Mouse (Mus musculus) regulatory T cell (primary cell): Measurements from ENCODE around the gene Gckr.
"Not testable (repeated sequence)": the region's sequence is repeated elsewhere in the genome, so short reads cannot be mapped to it uniquely, and the experiment has no call there.

Experiments used
- in situ Hi-C: fragments of 300-600 bp; cut with MboI, MseI; formaldehyde crosslinking; loops from one replicate; pipeline ENCODE4 v1.15.1; 2025; ENCODE audit warnings: high pct_unique_total_duplicates

Gckr gene

DNA sequence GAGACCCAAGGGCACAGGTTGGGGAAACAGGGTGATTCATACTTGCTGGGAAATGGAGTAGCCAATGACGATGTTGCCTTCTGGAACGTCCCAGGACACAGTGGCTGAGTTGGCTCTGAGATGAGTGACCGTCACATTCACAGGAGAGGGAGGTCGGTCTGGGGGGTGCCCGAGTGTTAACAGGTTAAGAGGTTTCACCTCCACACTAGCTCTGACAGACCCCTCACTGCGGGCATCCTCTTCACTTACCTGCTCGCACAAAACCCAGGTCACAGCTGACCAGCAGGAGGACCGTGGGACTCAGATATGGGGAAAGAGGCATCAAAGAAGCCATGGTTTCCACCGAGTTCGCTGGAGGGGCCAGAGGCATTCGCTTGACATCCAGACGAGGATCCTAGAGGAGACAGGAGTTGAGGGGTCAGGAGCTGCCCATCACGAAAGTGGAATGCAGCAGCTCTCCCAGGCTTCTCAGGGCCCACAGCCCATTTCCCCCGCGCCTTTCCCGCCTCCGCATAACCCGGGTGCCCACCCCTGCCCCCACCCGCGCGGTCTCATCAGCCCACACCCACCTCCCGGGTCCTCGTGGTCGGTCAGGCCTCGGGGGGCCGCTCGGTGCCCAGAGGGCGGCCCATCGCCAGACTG lies 2.2 kb upstream of the Gckr start:
- in situ Hi-C loops: loop anchor here (5.0 kb wide), 1 partner anchor 93 kb away; the partner anchor contains the start of gene Zfp513

- in situ Hi-C loops: no loop called here
These were observed 1.6 kb upstream of the Gckr start, which contains the start of gene Fndc4 for GRCm38 (mm10) chr5:31295606-31296141. TSS of gene Fndc4 (minus strand) at chr5:31296080.

GRCm38 (mm10) chr5:31297981-31298380 lies 738 bp downstream of the Gckr start:
- in situ Hi-C loops: no loop called here

GRCm38 (mm10) chr5:31298486-31298885 lies 1.2 kb downstream of the Gckr start:
- in situ Hi-C loops: no loop called here

DNA sequence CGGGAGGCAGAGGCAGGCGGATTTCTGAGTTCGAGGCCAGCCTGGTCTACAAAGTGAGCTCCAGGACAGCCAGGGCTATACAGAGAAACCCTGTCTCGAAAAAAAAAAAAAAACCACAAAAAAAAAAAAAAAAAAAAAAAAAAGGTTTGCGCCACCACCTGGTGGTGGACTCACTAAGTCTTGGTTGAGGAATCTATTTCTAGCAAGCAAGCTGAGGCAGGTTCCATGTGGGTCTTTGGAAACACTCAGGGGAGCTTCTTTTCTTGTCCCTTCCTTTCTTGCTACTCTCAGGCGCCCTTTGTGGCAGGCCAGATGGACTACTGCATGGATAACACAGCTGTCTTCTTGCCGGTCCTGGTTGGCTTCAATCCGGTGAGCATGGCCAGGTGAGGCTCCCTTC lies 4.6 kb downstream of the Gckr start:
- in situ Hi-C loops: no loop called here

GRCm38 (mm10) chr5:31303093-31303492 lies 5.8 kb downstream of the Gckr start:
- in situ Hi-C loops: no loop called here

DNA sequence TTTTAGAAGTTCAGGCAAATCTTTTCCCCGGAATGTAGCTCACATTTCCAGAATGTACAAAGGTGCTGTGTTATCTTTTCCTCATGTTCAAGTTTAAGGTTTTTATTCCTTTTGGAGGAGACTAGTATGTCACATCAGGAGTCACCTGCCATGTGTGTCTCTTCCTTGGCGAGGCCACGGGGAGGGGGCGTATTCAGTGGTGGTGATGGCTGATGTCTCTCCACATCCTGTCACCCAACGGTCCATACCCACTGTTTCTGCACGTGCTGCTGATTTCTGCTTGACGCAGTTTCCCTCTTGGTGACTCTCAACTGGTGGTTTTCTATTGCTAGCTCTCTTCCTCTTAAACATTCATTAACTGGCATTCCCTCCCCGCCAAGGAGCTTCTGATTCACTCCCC lies 15.6 kb downstream of the Gckr start:
- in situ Hi-C loops: no loop called here

GRCm38 (mm10) chr5:31322776-31323175 lies 25.5 kb downstream of the Gckr start:
- in situ Hi-C loops: no loop called here

DNA sequence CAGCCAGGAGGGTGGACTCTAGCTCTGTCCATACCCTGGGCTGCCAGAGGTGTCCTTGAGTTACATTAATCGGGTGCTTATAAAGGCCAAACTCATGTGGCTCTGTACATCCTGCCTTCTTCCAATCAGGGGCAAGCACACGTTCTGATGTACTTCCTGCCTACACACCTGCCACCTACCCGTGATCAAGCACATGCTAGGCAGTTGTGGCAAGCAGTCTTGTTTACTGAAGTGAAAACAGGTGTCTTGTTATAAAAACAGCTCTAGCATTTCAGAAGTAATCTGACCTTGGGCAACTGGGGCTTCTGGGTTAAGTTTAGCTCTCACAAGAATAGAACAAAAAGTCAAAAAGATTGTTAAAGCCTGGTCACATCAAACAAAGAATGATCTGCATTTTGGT lies 26.8 kb downstream of the Gckr start:
- in situ Hi-C loops: no loop called here

DNA sequence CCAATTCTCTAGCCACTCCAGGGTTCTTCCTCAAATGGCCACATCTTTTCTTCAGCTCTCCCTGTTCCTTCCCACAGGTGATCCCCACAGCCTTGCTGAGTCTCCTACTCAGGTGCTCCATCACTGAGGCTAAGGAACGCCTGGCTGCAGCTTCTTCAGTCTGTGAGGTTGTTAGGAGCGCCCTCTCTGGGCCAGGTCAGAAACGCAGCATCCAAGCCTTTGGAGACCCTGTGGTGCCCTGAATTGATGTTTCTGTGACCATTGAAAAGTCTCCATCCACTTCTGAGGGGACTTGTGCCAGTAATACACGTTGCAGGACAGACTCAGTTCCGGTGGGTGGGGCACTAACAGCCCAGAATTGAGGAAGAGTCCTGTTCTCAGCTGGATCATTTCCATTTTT lies 29.6 kb downstream of the Gckr start:
- in situ Hi-C loops: no loop called here

DNA sequence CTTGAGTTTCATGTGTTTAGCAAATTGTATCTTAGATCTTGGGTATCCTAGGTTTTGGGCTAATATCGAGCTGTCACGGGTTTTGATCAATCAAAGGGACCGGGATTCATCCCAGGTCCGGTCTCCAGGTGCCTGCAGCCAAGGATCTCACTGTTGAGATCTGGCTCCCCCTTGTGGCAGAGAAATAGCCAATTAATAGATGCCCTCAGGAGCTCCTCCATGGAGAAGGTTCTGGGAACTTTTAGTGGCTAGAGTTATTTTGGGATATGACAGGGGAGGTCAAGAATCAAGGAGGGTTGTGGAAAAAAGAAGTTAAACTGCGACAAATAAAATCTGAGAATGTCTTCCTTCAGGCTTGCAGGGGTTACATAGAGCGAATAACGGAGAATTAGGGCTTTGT lies 31.0 kb downstream of the Gckr start:
- in situ Hi-C loops: no loop called here

- in situ Hi-C loops: not testable (repeated sequence)
These were observed 60.3 kb downstream of the Gckr start for GRCm38 (mm10) chr5:31357586-31357985.

GRCm38 (mm10) chr5:31360955-31361354 lies 63.7 kb downstream of the Gckr start:
- in situ Hi-C loops: no loop called here
